Mouse (Mus musculus): Measurements from ENCODE around the gene Tceal3. TPM values are rescaled to one million over a fixed set of nuclear protein-coding genes. Genes with fewer than 3 reads are reported as not detected.

Gene Tceal3
- polyA plus RNA-seq, 1 experiment from 2014 or later: 10.6 TPM

Other genes starting within 250 kb of the Tceal3 start
- not detected in 2 replicates for gene Kir3dl1, start 72.8 kb upstream of the Tceal3 start, polyA plus RNA-seq (2014; fragmentation: Nextera tagmentation; extraction: Ambion mirVana)
- not detected in 2 replicates for gene Kir3dl2, start 46.8 kb upstream of the Tceal3 start, polyA plus RNA-seq (2014; fragmentation: Nextera tagmentation; extraction: Ambion mirVana)
- 11.9 and 12.3 TPM in 2 replicates for gene Tceal1, start 117.1 kb downstream of the Tceal3 start, polyA plus RNA-seq (2014; fragmentation: Nextera tagmentation; extraction: Ambion mirVana)
- gene Morf4l2, start 152.8 kb downstream of the Tceal3 start, polyA plus RNA-seq (2014; fragmentation: Nextera tagmentation; extraction: Ambion mirVana): 635 and 657 TPM in 2 replicates
- not detected in 2 replicates for gene Glra4, start 189.3 kb downstream of the Tceal3 start, polyA plus RNA-seq (2014; fragmentation: Nextera tagmentation; extraction: Ambion mirVana)
- 15.4 and 16.6 TPM in 2 replicates for gene Plp1, start 231.8 kb downstream of the Tceal3 start, polyA plus RNA-seq (2014; fragmentation: Nextera tagmentation; extraction: Ambion mirVana)

Data from hindbrain, embryonic 11.5 days (tissue).